Mouse (Mus musculus) embryo, embryonic 11 days (tissue): ENCODE measurements around the gene Trim66.
A peak's percentile ranks its signal among the peaks of the same experiment; 100 is the strongest.

Experiments
- DNase-seq: peaks from one replicate; pipeline ENCODE4 v3.0.0-alpha.2; 2015

The Trim66 gene

DNA sequence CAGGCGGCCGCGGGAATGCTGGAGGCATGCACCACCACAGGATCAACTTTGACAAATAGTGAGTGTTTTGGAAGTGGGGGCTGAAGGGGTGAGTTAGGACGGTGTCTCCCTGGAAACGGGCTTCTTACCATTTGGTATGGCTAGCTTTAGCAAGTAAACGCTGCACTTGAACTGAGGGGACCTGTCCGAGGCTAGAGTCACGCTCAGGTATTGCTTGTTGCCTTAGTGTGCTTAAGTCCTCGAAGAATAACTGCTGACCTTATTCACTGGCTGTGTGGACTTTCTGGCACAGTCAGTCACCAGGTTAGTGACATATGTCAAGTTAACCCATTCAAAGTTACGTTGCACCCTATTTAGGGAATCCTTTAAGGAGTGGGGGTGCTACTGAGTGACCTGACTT is 12.0 kb upstream of the Trim66 start:
- no peak for DNase-seq

DNA sequence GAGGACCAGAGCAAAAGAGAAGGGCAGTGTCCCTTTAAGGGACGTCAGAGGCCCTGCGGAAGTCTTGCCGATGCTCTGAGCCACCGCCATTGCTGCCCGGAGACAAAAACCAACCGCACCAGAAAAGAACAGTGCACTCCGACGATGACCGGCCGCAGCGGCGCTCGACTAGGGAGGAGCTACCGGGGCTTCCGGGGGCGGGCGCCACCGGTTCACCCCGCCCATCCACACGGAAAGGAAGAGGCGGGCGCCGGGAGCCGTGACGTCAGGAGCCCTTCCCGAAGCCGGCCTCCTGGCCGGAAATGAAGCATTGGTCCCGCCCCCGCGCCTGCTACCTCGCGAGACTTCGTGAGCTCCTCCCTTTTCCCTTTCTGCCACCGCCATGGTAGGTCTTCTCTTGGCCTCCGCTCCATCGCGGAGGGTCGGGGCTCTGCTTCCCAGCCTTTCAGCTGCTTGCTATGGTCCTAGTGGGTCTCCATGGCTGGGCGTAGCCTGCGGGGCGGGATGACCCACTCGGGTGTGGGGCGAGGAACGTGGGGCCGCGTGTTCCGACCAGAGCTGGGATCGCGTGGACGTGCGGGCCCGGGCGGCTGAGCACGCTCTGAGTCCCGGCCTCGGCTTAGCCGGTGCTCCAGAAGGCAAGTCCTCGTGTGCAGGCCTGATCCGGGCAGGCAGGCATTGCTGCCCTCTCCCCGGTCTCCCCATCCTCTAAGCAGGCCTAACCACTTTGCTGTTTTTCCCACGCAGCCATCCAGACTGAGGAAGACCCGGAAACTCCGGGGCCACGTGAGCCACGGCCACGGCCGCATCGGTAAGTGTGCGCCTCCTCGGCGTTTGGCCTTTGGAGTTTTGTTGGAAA is 11.1 kb upstream of the Trim66 start, which contains the start of gene Rpl27a:
Gene Rpl27a (plus strand): TSS at position 310 of the 859 bp plus-strand sequence.
- peak; percentile 99 for DNase-seq

- no peak for DNase-seq
Measured at GRCm38 (mm10) chr7:109518036-109518681, 10.2 kb upstream of the Trim66 start.

GRCm38 (mm10) chr7:109516500-109516899 is 8.6 kb upstream of the Trim66 start:
- DNase-seq = no peak

DNA sequence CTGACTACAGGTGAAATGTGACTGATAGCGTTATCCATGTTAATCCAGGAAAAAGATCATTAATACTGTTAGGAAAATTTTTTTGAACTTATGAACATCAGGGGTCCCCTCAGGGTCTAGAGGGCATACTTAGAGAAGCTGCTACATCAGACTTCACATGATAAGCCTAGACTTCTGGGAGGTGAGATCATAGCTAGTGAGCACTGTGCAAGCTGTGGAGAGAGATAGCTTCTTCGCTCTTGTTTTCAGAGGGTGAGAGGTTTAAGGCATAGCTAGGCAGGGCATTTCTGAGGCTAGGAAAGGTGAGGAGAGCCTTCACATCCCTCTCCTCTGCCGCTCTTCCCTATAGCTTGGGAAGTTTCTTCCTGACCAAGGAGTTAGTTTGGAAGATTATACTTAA is 3.9 kb upstream of the Trim66 start:
- DNase-seq = no peak

DNA sequence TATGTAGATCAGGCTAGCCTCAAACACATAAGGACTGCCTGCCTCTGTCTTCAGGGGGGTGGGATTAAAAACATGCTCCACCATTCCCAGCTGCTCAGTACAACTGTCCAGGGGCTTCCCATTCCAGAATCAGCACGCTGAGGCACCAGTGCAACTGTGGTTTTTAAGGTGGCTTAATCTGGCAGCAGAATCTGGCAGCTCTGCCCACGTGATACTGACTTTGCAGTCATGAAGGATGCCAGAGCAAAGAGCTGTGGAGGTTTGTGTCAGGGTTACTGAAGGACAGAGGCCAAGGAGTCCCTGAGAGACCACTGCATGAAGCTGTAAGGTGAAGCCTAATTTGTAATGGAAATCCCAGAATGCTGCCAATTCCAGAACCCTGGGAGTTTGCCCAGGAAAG is 2.9 kb upstream of the Trim66 start:
- DNase-seq = no peak

DNA sequence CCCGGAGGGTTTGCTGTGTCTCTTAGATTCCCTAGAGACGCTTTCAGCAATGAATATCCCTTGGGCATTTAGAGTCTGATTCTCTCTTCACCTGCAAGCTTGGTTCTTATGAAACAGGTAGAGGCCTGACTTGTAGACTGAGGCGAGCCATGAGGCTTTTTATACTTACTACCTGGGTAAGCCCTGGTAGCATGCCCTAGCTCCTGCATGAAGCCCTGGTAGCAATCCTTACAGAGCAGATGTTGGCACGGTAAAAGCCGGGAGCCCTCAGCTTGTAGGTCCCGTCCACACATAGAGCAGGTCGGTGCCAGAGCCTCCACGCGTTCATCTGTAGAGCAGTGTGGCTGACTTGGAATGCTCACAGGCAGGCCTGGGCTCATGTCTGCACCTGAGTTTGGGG is 362 bp downstream of the Trim66 start:
- no peak for DNase-seq

GRCm38 (mm10) chr7:109507119-109507518 is 815 bp downstream of the Trim66 start:
- peak; percentile 67 for DNase-seq

DNA sequence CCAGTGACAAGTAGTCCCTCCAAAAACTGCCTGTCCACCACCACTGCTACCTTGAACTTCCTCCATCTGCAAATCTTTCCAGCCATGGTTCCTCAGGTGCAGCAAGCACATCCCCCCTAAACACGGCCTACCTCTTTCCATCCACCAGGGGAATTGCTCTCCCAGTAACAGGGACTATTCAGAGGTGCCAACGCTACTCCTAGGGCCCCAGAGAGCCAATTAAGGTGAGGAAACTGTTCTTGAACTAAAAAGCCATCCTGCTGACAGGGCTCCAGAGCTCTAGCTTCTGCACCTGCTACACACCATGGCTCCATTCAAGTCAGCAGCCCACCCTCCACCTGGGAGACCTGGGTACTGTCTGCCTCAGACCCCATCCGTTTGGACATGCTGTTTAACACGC is 10.4 kb downstream of the Trim66 start:
- no peak for DNase-seq

- peak; percentile 15 for DNase-seq
Measured at GRCm38 (mm10) chr7:109493319-109494316, 14.3 kb downstream of the Trim66 start.

- no peak for DNase-seq
Measured at GRCm38 (mm10) chr7:109492616-109493318, 15.2 kb downstream of the Trim66 start.

- no peak for DNase-seq
Measured at GRCm38 (mm10) chr7:109484221-109484620, 23.7 kb downstream of the Trim66 start.

GRCm38 (mm10) chr7:109480765-109481197 is 27.2 kb downstream of the Trim66 start:
- peak; percentile 63 for DNase-seq

- no peak for DNase-seq
Measured at GRCm38 (mm10) chr7:109477926-109478325, 30.0 kb downstream of the Trim66 start.

DNA sequence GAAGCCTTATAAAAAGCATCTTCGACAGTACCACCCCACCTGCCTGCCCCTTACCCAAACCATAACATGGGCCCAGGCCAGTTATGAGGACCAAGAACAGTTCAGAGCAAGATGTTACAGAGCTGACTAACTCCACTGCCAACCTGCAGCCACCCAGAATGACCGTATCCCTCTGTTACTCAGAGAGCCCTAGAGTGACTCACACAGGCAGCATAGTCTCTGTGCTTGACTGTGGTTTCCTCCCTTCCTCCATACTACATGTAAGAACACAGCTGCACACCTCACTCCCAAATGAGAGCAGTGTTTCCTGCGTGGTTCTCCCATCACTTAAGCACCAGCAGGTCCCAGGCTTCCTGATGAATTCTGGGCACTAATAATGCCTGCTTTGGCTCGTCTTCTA is 37.2 kb downstream of the Trim66 start:
- DNase-seq = no peak

GRCm38 (mm10) chr7:109468262-109468701 is 39.7 kb downstream of the Trim66 start:
- no peak for DNase-seq

- DNase-seq = no peak
Measured at GRCm38 (mm10) chr7:109467591-109467990, 40.3 kb downstream of the Trim66 start.

- DNase-seq = no peak
Measured at GRCm38 (mm10) chr7:109460698-109461097, 47.2 kb downstream of the Trim66 start.

DNA sequence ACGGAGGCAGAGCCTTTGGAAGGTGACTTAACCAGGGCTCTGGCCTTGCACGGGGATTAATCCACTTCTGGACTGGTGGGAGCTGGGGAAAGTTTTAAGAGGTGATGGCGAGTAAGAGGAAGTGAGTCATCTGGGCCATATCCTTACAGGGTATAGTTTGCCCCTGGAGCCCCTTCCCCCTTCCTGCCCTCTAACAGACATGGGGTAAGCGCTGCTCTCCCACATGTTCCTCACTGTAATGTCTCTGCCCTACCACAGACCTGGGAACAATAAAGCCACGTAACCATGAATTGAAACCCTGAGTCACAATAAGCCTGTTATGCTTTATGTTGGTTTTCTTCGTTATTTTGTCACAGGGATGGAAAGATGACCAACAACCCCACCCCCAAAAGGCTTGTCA is 51.4 kb downstream of the Trim66 start:
- no peak for DNase-seq

- no peak for DNase-seq
Measured at GRCm38 (mm10) chr7:109455748-109456147, 52.2 kb downstream of the Trim66 start.

DNA sequence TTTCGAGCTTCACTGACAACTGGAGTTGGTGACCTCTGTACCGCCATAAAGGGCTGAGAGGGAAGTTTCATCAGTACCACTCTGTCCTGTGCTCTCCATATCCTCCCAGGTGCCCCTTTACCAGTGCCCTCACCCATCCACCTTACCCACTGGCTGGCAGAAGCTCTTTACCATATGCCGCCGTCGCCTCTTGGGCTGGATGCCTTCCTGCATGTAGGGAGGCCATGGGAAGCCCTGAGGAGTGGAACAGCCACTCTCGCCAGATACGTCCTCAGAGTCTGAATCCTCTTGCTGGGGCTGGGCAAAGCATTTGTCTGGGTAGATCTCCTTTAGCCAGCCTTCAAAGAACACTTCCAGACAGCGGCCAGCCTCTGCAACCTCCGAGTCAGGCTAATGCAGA is 53.1 kb downstream of the Trim66 start:
- DNase-seq = no peak

DNA sequence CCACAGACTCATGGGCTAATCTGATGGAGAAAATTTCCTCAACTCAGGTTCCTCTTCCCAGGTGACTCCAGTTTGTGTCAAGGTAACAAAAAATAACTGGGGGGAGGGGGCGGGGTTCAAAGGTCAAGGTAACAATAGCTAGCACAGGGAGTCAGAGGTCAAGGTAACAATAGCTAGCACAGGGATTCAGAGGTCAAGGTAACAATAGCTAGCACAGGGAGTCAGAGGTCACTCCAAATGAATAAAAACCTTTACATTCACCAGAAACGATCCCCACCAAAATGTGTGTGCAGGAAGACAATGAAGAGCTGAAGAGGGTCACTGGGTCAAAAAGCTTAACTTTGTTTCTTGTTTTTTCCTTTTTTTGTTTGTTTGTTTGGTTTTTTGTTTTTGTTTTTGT is 59.9 kb downstream of the Trim66 start:
- DNase-seq = no peak
